Mouse (Mus musculus) MEL (cell line): Measurements from ENCODE around the gene Pde8a. TPM values are rescaled to one million over a fixed set of nuclear protein-coding genes. Genes with fewer than 3 reads are reported as not detected.

ENCODE experiments used
- DNase-seq: peaks from one replicate; pipeline ENCODE4 v3.0.0; 2011; ENCODE audit warnings: low read depth, low spot score
- H3K27ac ChIP-seq: 2 replicates; pipeline ENCODE4 v1.5.1; 2012; ENCODE audit warnings: low read depth, mild to moderate bottlenecking, control low read depth, low read length, moderate library complexity; ENCODE audit not compliant: control insufficient read depth
- H3K27me3 ChIP-seq, 2 experiments: fragments of 150-350 bp in 1 of 2; sonication (generic) in 1 of 2; 2 replicates each; pipeline ENCODE4 v1.6.1; 2012; ENCODE audit warnings: low read length in 2 of 2, mild to moderate bottlenecking in 2 of 2, improper control_type of control experiment in 1 of 2, moderate library complexity in 1 of 2; ENCODE audit not compliant: insufficient read depth in 2 of 2, control insufficient read depth in 1 of 2
- H3K36me3 ChIP-seq, 2 experiments: 2 replicates each; pipeline ENCODE4 v1.6.1; 2012 to 2014; ENCODE audit warnings: low read length in 2 of 2, improper control_type of control experiment in 1 of 2, inconsistent platforms in 1 of 2, mild to moderate bottlenecking in 1 of 2; ENCODE audit not compliant: insufficient read depth in 2 of 2, control insufficient read depth in 1 of 2
- H3K4me1 ChIP-seq, 2 experiments: fragments of 150-350 bp in 1 of 2; sonication (generic) in 1 of 2; 2 replicates each; pipeline ENCODE4 v1.6.1; 2012; ENCODE audit warnings: low read length in 2 of 2, improper control_type of control experiment in 1 of 2, mild to moderate bottlenecking in 1 of 2; ENCODE audit not compliant: insufficient read depth in 2 of 2, control insufficient read depth in 1 of 2
- H3K4me3 ChIP-seq, 2 experiments: fragments of 150-350 bp in 1 of 2; sonication (generic) in 1 of 2; 2 replicates each; pipeline ENCODE4 v1.5.1; 2012; ENCODE audit warnings: low read depth in 2 of 2, low read length in 2 of 2, mild to moderate bottlenecking in 2 of 2, moderate library complexity in 2 of 2, control low read depth in 1 of 2, improper control_type of control experiment in 1 of 2; ENCODE audit not compliant: control insufficient read depth in 1 of 2, insufficient read depth in 1 of 2
- H3K79me2 ChIP-seq: 2 replicates; pipeline ENCODE4 v1.6.1; 2012; ENCODE audit warnings: mild to moderate bottlenecking, low read length, moderate library complexity; ENCODE audit not compliant: control insufficient read depth, poor library complexity, insufficient read depth
- H3K9ac ChIP-seq: 2 replicates; pipeline ENCODE4 v1.6.1; 2012; ENCODE audit warnings: low read depth, mild to moderate bottlenecking, control low read depth, low read length, moderate library complexity; ENCODE audit not compliant: control insufficient read depth, poor library complexity, severe bottlenecking
- H3K9me3 ChIP-seq: fragments of 150-350 bp; sonication (generic); replicated peaks from 2 replicates; pipeline ENCODE4 v1.6.1; 2012; ENCODE audit warnings: mild to moderate bottlenecking, low read length, improper control_type of control experiment, moderate library complexity; ENCODE audit not compliant: insufficient read depth
- ELF1 ChIP-seq: IDR thresholded peaks from 2 replicates; pipeline ENCODE4 v1.6.1; 2014; ENCODE audit warnings: low read depth, mild to moderate bottlenecking, inconsistent platforms, low read length, improper control_type of control experiment, moderate library complexity
- ETS1 ChIP-seq: IDR thresholded peaks from 2 replicates; pipeline ENCODE4 v1.6.1; 2012; ENCODE audit warnings: low read depth, mild to moderate bottlenecking, inconsistent platforms, low read length, improper control_type of control experiment, moderate library complexity
- GABPA ChIP-seq: IDR thresholded peaks from 2 replicates; pipeline ENCODE4 v1.6.1; 2012; ENCODE audit warnings: low read depth, mild to moderate bottlenecking, inconsistent platforms, low read length, improper control_type of control experiment, moderate library complexity
- GATA1 ChIP-seq: IDR thresholded peaks from 2 replicates; pipeline ENCODE4 v1.6.1; 2011; ENCODE audit warnings: low read depth, low read length, improper control_type of control experiment
- HCFC1 ChIP-seq: IDR thresholded peaks from 2 replicates; pipeline ENCODE4 v1.6.1; 2012; ENCODE audit warnings: low read depth, mild to moderate bottlenecking, inconsistent platforms, low read length, improper control_type of control experiment, moderate library complexity
- JUND ChIP-seq: IDR thresholded peaks from 2 replicates; pipeline ENCODE4 v1.6.1; 2011; ENCODE audit warnings: low read depth, mild to moderate bottlenecking, improper control_type of control experiment, low read length
- MAFK ChIP-seq: IDR thresholded peaks from 2 replicates; pipeline ENCODE4 v1.6.1; 2011; ENCODE audit warnings: low read depth, mild to moderate bottlenecking, low read length, improper control_type of control experiment, borderline replicate concordance
- MAZ ChIP-seq: IDR thresholded peaks from 2 replicates; pipeline ENCODE4 v1.6.1; 2012; ENCODE audit warnings: low read depth, mild to moderate bottlenecking, inconsistent platforms, low read length, improper control_type of control experiment
- MEF2A ChIP-seq: IDR thresholded peaks from 2 replicates; pipeline ENCODE4 v1.6.1; 2014; ENCODE audit warnings: low read depth, mild to moderate bottlenecking, inconsistent platforms, low read length, improper control_type of control experiment; ENCODE audit not compliant: poor library complexity, insufficient replicate concordance, severe bottlenecking; ENCODE audit errors: extremely low read depth
- MYB ChIP-seq: IDR thresholded peaks from 2 replicates; pipeline ENCODE4 v1.6.1; 2011; ENCODE audit warnings: mild to moderate bottlenecking, low read depth, low read length, improper control_type of control experiment
- MYC ChIP-seq: IDR thresholded peaks from 2 replicates; pipeline ENCODE4 v1.6.1; 2011; ENCODE audit warnings: low read depth, mild to moderate bottlenecking, low read length, improper control_type of control experiment, moderate library complexity
- NELFE ChIP-seq: IDR thresholded peaks from 2 replicates; pipeline ENCODE4 v1.6.1; 2011; ENCODE audit warnings: low read depth, low read length, improper control_type of control experiment
- NRF1 ChIP-seq: IDR thresholded peaks from 2 replicates; pipeline ENCODE4 v1.6.1; 2014; ENCODE audit warnings: low read depth, mild to moderate bottlenecking, inconsistent platforms, low read length, improper control_type of control experiment, moderate library complexity; ENCODE audit not compliant: poor library complexity, insufficient read depth, severe bottlenecking
- POLR2A ChIP-seq, 2 experiments: IDR thresholded peaks; 2 replicates each; pipeline ENCODE4 v1.6.1; 2011 to 2012; ENCODE audit warnings: low read length in 2 of 2, mild to moderate bottlenecking in 2 of 2, control low read depth in 1 of 2, improper control_type of control experiment in 1 of 2, low read depth in 1 of 2, moderate library complexity in 1 of 2; ENCODE audit not compliant: control insufficient read depth in 1 of 2, insufficient read depth in 1 of 2, poor library complexity in 1 of 2
- POLR2AphosphoS2 ChIP-seq: IDR thresholded peaks from 2 replicates; pipeline ENCODE4 v1.6.1; 2011; ENCODE audit warnings: low read length, improper control_type of control experiment
- RAD21 ChIP-seq: IDR thresholded peaks from 2 replicates; pipeline ENCODE4 v1.6.1; 2011; ENCODE audit warnings: mild to moderate bottlenecking, low read depth, low read length, improper control_type of control experiment
- RCOR1 ChIP-seq: IDR thresholded peaks from 2 replicates; pipeline ENCODE4 v1.6.1; 2012; ENCODE audit warnings: low read depth, mild to moderate bottlenecking, inconsistent platforms, low read length, improper control_type of control experiment
- SIN3A ChIP-seq: IDR thresholded peaks from 2 replicates; pipeline ENCODE4 v1.6.1; 2012; ENCODE audit warnings: low read length, improper control_type of control experiment, inconsistent platforms
- TBP ChIP-seq: IDR thresholded peaks from 2 replicates; pipeline ENCODE4 v1.8.0; 2011; ENCODE audit warnings: low read depth, low read length, improper control_type of control experiment
- TCF12 ChIP-seq: IDR thresholded peaks from 2 replicates; pipeline ENCODE4 v1.6.1; 2014; ENCODE audit warnings: low read depth, mild to moderate bottlenecking, inconsistent platforms, low read length, improper control_type of control experiment, moderate library complexity
- UBTF ChIP-seq: IDR thresholded peaks from 2 replicates; pipeline ENCODE4 v1.6.1; 2012; ENCODE audit warnings: low read depth, mild to moderate bottlenecking, inconsistent platforms, low read length, improper control_type of control experiment, moderate library complexity, borderline replicate concordance; ENCODE audit not compliant: insufficient read depth
- ZC3H11A ChIP-seq: IDR thresholded peaks from 2 replicates; pipeline ENCODE4 v1.6.1; 2012; ENCODE audit warnings: low read depth, mild to moderate bottlenecking, inconsistent platforms, low read length, improper control_type of control experiment
- ZKSCAN1 ChIP-seq: IDR thresholded peaks from 2 replicates; pipeline ENCODE4 v1.6.1; 2012; ENCODE audit warnings: low read depth, mild to moderate bottlenecking, inconsistent platforms, low read length, improper control_type of control experiment, moderate library complexity
- ZMIZ1 ChIP-seq: IDR thresholded peaks from 2 replicates; pipeline ENCODE4 v1.6.1; 2012; ENCODE audit warnings: low read depth, mild to moderate bottlenecking, inconsistent platforms, low read length, improper control_type of control experiment, moderate library complexity
- ZNF384 ChIP-seq: IDR thresholded peaks from 2 replicates; pipeline ENCODE4 v1.6.1; 2012; ENCODE audit warnings: low read depth, mild to moderate bottlenecking, inconsistent platforms, low read length, improper control_type of control experiment
- polyA plus RNA-seq, 2 experiments: library from polyadenylated mRNA; stranded (reverse) in 1 of 2; unstranded in 1 of 2; fragments of >175 nt in 1 of 2; fragments of >200 nt in 1 of 2; gene quantifications; 2 replicates each; pipeline versions ENCODE4 v1.2.1 to v1.2.4; 2012; ENCODE audit warnings: low replicate concordance in 2 of 2, low read depth in 1 of 2; ENCODE audit not compliant: insufficient read length in 2 of 2, insufficient read depth in 1 of 2, missing spikeins in 1 of 2
- total RNA-seq: library from RNA; depleted of rRNA; stranded (reverse); fragments of 300-350 nt; gene quantifications from 2 replicates; pipeline ENCODE4 v1.2.3, GENCODE M21; 2012

Pde8a gene
- total and polyA plus RNA-seq, 3 experiments: 0.11 TPM; not detected in 2

DNA sequence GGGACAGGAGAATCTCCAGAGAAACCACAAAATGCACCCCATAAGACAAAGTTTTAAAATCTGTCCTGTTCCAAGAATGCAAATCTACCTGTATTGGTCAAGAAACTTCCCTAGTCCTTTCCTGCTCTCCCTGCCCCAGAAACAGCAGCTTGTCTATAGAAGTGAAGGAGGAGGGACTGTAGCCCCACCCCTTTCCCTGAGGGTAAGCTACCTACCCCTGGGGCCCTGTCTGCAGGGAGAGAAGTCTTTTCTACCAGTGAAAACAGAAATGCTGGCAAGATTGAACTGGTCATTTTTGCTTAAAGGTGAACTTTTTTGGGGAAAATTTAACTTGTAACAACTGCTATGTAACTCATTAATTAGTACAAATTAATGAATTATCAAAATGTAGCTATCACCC is 41.2 kb downstream of the Pde8a start:
- TF ChIP-seq JUND: no peak
- TF ChIP-seq ZMIZ1: no peak
- no peaks in the 10 kb centered on the region for H3K9me3 ChIP-seq
- no peaks in the 10 kb centered on the region for H3K79me2 ChIP-seq
- H3K4me3 ChIP-seq: no peak overlapping the region
- H3K4me1 ChIP-seq: no peaks in the 10 kb centered on the region
- no peak overlapping the region for H3K27ac ChIP-seq
- H3K36me3 ChIP-seq: no peaks in the 10 kb centered on the region
- H3K9ac ChIP-seq: no peak overlapping the region
- H3K27me3 ChIP-seq: peaks cover 0 to 4% of the 10 kb centered on the region in 2 experiments; a peak in 1 of 4 replicates
- DNase-seq: no peak

DNA sequence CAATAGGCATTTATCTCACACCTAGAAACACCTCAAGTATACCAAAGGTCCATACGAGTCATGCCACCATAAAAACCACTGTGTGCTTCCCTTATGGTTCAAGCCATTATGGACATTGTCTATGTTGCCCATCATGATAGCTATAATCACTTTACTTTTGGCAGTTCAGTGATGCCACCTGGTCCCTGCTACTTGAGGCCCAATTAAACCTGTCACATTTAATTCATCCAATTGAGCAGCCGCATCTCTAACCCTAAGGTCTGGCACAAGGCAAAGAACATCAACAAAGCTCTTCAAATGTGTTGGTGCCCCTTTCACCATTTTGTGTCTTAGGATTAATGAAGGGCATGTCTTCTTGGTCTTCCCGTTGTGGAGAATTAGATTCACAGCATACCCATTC is 42.1 kb downstream of the Pde8a start:
- no peak overlapping the region for H3K27ac ChIP-seq
- no peaks in the 10 kb centered on the region for H3K9me3 ChIP-seq
- peaks cover 5 to 6% of the 10 kb centered on the region in 2 experiments; a peak in 3 of 4 replicates for H3K27me3 ChIP-seq
- H3K4me3 ChIP-seq: no peak overlapping the region
- H3K36me3 ChIP-seq: no peaks in the 10 kb centered on the region
- H3K79me2 ChIP-seq: no peaks in the 10 kb centered on the region
- H3K9ac ChIP-seq: no peak overlapping the region
- H3K4me1 ChIP-seq: no peaks in the 10 kb centered on the region
- no peak for DNase-seq
- TF ChIP-seq SIN3A: no peak
- no peak for TF ChIP-seq RAD21
- TF ChIP-seq NELFE: no peak
- TF ChIP-seq POLR2AphosphoS2: no peak
- no peak for TF ChIP-seq POLR2A (IDR thresholded peaks at IDR 0.05; ENCODE audit: control insufficient read depth in 1 of 2, insufficient read depth in 1 of 2, low read depth in 1 of 2, low read length in 2 of 2, poor library complexity in 1 of 2)
- TF ChIP-seq ELF1: no peak
- TF ChIP-seq MYB: no peak
- no peak for TF ChIP-seq ZKSCAN1
- no peak for TF ChIP-seq ZNF384
- no peak for TF ChIP-seq GATA1
- TF ChIP-seq MAFK: no peak

DNA sequence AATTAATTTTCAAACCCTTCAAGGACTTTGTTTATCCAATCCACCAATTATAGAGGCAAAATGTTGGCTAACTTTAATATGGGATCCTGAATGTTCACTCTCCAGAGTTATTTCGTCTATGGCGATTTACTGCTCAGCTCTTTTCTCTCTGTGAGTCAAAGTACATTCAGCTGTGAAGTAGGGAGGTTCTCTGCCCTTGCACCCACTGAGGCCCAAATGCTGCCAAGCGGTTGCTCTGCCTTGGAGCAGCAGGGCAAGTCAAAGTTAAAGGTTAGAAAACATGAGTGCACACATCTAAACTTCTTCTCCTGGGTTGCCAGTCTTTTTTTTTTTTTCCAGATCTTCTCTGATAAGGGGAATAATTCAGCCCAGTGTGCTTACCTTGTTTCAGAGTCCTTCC is 43.4 kb downstream of the Pde8a start:
- no peaks in the 10 kb centered on the region for H3K79me2 ChIP-seq
- peaks cover 5 to 13% of the 10 kb centered on the region in 2 experiments; a peak in 3 of 4 replicates for H3K27me3 ChIP-seq
- no peak for TF ChIP-seq GATA1
- no peak for TF ChIP-seq NRF1
- no peak for TF ChIP-seq HCFC1
- TF ChIP-seq GABPA: no peak
- no peak for TF ChIP-seq ZC3H11A
- TF ChIP-seq MEF2A: no peak
- no peak for TF ChIP-seq TBP
- TF ChIP-seq ETS1: no peak
- no peak for TF ChIP-seq MYB
- TF ChIP-seq TCF12: no peak
- no peak for TF ChIP-seq MAZ
- TF ChIP-seq UBTF: no peak
- TF ChIP-seq NELFE: no peak
- no peak for TF ChIP-seq POLR2AphosphoS2
- no peak for TF ChIP-seq ELF1
- no peak for TF ChIP-seq MYC
- no peak for TF ChIP-seq RCOR1
- no peak for TF ChIP-seq ZMIZ1
- no peak overlapping the region for H3K9ac ChIP-seq
- no peak for DNase-seq
- no peaks in the 10 kb centered on the region for H3K36me3 ChIP-seq
- no peaks in the 10 kb centered on the region for H3K4me1 ChIP-seq
- no peaks in the 10 kb centered on the region for H3K9me3 ChIP-seq
- no peak overlapping the region for H3K4me3 ChIP-seq
- no peak overlapping the region for H3K27ac ChIP-seq
